Mouse (Mus musculus) cerebellum, postnatal 36 days (tissue): ENCODE results near the gene Cdk2ap2.
"Not testable (repeated sequence)": the region's sequence is repeated elsewhere in the genome, so short reads cannot be mapped to it uniquely, and the experiment has no call there.

Experiments
- DNase-seq, 2 experiments: peaks; one replicate each; pipeline ENCODE4 v3.0.0; 2021 to 2022; ENCODE audit warnings: mixed read lengths in 2 of 2

Gene Cdk2ap2

DNA sequence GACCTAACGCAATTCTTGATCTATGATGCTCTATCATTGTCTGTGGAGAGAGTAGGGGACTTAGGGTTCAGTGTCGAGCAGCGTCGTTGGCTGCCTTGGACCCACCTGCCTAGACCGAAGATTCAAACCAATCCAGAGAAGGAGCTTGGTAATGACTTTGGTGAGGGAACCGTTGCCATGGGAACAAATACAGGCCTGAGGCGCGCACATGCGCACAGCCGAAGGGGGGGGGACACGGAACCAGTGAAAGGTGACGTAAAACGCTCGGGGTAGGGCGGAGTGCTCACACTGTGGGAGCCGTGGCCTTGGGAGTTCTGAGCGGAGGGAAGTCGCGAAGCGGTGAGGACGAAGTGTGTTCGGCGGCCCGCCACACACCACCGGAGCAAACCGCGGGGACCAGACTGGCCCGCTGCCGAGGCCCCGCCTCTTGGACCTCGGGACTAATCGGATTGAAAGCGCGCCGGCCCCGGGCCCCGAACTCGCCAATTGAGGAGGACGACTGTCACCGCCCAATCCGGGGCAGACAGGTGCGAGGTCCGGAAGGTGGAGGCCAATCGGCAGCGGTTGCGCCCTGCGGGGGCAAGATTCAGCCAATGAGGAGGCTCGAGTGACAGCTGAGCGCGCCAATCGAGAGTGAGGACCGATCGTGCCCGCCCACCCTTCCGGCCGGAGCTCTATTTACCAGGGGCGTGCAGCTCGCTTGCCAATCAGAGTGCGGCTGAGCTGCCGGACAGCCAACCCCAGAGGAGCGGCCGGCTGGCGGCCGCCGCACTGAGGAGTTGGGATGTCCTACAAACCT is at the start of gene Cdk2ap2:
Gene Cdk2ap2, plus strand, starts transcription at position 541 of the 799 bp plus-strand sequence.
- DNase-seq = peak; percentile 100

DNA sequence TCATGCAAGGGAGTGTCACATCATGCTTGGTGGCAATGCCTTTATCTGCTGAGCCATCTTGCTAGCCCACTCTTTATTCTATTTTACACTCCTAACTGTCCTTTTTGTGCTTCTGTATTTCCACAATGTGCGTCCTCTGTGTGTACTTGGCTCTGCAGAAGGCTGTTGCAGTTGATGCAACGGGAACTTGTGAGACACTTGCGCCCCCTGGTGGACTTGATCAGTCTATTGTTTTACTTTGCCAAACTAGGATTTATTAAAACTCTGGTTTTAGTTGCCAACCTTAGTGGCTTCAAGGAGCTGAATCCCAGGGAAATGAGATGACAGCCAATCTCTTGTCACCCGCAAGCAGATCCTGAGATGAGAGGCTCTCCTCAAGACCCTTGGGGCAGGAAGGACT is 49.1 kb upstream of the Cdk2ap2 start:
- peak; percentile 87 to 89 for DNase-seq

DNA sequence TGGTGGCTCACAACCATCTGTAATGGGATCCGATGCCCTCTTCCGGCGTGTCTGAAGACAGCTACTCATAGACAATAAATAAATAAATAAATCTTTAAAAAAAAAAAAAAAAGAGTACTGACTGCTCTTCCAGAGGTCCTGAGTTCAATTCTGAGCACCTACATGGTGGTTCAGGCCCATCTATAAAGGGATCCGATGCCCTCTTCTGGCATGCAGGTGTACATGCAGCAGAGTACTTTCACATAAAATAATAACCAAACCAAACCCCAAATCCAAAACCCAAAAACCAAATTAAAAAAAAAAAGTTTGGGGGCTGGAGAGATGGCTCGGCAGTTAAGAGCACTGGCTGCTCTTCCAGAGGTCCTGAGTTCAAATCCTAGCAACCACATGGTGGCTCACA is 47.9 kb upstream of the Cdk2ap2 start:
- DNase-seq = not testable (repeated sequence)

DNA sequence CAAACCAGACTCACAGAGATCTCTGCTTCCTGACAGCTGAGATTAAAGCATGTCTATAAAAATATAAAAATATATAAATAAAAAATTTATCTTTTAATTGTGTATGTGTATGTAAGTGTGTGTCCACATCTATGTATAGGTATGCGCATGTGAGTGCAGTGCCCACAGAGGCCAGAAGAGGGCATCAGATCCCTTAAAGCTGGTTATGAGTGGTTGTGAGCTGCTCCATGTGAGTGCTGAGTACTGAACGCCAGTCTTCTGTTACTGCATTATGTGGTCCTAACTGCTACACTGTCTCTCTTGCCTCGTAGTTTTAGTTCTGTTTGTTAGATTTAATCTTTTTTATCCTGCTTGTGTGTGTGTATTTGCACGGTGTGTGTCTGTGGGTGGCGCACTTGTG is 46.0 kb upstream of the Cdk2ap2 start:
- no peak for DNase-seq

DNA sequence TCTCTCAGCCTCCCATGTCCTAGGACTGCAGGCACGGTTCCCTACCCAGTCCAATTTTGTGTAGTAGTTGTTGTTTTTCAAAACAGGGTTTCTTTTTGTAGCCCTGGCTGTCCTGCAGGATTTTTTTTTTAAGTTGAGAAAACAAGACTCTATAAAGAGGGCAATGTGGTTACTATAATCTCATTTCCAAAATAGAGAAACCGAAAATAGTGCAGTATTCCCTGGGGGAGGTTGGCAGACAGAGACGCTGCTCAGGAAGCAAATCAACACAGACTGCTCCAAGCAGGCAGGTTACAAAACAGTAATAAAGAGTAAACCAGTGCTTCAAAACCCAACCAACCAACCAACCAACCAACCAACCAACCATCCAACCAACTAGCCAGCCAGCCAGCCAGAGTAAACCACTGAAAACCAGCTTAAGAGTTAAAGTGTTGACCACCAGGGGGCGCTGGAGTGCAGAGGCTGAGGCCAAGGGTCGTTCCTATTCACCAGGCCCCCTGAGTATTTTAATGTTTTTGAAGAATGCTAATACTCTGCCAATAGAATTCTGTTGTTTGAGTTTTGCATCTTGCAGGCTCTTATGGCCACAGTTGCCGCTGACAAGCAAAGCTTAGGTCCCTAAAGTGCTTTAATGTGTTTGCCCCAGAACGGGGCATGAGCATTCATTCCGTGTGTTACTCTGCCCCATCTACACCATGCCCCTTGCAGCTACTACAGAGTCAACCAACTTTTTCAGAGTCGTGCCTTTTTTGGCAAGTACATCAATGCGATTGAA is 45.1 kb upstream of the Cdk2ap2 start:
- peak; percentile 75 to 78 for DNase-seq

DNA sequence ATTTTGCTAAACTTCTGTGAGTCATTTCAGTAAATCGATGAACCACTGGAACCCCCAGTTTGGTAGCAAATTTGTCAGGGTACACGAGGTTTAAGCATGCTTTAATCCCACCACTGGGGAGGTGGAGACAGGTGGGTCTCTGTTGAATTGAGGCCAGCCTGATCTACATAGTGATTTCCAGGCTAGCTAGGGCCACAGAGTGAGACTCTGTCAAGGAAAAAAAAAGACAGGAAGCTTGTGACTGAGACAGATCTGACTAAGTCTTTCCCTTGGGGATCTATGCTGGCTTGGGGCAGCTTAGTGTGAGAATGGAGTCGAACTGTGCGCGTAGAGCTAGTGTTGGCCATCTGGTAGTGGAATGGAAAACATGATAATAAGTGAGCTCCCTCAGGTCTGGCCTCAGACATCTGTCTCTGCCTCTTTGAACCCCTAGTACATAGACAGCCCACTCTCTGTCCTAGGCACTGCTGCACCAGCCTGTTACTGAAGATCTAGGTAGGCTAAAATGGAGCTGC is 44.4 kb upstream of the Cdk2ap2 start:
- no peak for DNase-seq

DNA sequence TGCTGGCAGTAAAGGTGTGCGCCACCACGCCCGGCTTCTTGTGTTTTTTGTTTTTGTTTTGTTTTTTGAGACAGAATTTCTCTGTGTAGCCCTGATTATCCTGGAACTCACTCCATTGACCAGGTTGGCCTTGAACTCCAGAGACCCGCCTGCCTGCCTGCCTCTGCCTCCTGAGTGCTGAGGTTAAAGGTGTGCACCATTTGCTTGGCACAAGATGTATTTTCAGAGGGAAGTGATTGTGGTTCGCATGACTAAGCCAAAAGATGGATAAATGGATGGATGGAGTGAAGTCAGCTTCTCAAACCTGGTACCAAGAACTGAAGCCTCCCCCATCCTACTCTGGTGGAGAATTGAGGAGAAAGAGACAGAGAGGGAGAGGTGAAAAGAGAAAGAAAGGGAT is 42.4 kb upstream of the Cdk2ap2 start:
- no peak for DNase-seq

DNA sequence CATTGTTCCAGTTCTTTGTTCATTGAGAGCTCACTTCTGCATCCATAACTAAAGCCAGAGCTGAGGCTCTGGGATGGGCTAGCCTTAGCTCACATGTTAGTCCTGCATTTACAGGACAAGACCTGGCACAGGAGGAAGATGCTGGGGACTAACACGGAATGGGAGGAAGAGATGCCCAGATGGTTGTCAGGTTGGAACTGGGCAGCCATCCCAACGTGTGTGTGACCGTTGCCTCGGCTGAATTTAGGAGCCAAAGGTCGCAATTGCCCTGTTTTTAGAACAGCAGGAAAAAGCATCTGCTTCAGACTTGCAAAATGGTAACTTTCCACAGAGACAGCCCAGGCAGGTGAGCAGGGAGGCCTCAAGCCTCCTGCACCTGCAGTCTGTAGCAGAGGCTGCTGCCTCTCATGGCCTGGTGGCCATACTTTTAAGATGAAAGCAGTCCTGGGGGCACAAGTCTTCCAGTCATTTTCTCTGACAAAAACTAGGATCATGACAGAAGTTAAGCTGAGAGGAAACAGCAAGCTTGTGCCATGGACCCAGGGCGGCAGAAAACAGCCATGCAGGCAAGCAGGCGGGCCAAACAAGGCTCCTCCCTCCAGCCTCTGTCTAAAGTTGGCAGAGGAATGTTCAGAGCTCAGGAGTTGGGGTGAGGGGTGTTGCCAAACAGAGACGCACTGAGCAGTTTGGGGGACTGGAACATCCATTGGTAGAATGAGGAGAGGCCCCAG is 41.6 kb upstream of the Cdk2ap2 start:
- peak; percentile 70 to 71 for DNase-seq

DNA sequence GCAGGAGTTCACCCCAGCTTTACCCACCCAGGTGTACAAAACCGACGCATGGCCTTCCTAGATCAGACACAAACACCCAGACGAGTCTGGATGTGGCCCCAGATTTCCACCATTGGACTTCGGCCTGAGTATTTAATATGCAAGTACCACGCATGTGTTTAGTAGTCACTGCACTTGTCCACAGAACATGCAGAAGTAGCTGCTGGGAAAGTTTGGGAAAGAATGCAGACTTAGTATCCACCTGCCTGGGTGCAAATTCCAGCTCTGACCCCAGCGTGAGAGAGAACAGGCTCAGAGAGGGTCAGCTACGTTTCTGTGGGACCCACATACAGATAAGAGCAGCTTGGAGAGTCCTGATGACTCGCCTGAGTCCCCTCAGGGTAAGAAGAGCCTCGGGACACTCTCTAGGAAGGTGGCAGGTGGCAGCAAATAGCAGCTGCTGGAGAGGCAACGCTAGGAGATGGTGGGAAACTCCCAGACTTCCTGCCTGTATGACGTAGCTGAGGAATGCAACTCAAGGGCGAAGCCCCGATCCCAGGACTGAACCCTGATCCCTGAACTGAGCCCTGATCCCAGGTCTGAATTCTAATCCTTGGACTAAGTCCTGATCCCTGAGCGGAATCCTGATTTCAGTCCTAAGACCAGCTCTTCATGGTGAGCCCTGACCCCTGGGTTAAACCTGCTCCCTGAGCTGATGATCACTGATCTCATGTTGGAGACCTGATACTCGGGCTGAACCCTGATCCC is 40.9 kb upstream of the Cdk2ap2 start:
- DNase-seq = no peak

DNA sequence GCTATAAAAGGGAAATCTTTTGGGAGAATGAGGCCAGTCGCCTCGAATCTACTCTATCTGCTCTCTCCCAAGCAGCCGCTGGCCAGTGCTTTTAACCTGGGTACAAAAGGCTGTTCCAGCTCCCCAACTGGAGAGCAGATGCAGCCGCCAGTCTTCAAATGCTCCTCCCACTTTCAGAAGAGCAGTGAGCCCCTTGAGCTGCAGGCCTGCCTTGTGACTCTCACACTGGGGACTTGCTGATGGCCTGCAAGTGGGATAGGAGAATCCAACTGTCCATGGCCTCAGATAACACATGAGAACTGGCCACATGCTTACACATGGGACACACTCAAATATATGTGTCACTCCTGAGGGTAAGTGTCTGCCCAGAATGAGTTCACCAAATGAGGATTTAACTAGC is 40.3 kb upstream of the Cdk2ap2 start:
- DNase-seq = no peak

DNA sequence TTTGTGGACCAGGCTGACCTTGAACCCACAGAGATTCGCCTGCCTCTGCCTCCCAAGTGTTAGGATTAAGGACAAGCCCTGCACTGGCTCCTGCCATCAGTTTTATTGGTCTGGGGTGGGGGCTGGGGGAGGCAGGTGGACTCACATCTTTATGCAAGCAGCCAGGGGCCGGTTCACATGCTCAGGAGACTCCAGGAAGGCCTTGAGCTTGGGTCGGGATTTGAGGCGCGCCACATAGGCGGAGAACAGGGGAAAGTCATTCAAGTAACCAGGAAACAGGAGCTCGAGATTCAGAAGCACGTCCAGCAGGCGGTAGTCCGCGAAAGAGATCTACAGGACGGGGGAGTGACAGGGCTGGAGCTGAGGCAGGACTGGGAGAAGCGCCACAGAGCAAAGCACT is 39.6 kb upstream of the Cdk2ap2 start:
- no peak for DNase-seq

DNA sequence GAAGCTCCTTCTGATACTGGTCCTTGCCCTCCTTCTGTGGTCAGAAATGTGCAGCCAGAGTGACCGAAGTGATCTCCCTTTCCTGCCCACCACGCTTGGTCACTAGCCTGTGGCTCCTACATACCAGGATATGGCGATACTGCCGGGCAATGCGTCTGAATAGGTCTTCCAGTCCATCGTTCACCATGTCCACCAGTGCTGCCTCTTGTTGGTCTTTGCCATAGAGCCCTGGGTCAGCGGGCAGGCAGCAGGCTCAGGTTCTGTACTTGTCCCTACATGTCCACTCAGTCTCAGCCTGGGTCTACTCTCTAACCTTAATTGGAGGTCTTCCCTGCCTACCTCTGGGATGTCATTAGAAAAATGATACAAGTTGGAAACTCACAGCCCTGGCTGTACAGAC is 39.0 kb upstream of the Cdk2ap2 start:
- DNase-seq = no peak

DNA sequence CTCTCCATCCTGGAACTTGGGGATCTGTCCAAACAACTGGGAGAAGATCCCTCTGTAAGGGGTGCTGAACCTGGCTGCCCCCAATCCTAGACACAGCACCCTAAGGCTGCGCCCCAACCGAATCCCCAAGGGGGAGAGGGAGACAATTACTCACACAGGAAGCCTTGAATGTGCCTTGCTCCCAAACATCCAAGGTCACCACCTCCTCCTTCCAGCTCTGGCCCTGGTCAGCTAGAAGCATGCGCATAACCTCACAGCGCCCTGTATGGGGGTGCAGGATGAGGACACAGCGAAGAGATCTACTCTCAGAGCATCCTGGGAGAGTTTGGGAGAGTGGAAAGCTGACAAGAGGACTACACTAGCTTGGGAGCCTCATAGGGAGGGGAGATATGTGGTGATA is 38.4 kb upstream of the Cdk2ap2 start:
- DNase-seq = no peak

DNA sequence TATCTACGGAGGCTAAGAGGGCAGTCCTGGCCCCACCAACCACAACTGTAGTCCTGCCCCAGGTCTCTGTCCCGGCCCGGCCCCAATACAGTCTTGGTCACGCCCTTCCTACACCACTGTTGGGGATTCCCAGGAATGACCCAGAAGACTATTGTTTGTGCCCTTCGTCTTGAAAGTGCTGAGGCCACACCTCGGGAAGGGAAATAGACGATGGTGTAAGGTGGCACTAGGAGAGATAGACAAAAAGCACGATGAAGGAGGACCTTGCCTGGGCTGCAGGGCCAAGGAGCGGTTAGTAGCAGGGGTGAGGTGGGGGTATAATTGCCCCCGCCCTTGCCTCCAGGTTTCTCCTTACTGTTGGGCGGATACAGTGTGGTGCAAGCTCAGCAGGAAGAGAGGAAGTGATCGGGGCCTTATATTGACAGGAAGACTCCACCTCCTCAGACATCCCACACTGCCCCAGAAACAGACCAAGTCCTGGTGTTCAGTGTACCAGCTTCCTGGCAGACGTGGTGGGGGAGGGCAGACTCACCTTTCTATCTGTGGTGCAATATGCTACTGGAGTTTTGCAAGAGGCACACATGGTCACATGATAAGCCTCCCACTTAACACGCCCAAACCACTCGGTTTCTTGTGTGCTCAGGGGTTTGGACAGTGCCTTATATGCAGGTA is 37.8 kb upstream of the Cdk2ap2 start, which contains the start of gene Gstp3:
Gene Gstp3, minus strand, starts transcription at position 501 of the 672 bp plus-strand sequence.
- no peak for DNase-seq

DNA sequence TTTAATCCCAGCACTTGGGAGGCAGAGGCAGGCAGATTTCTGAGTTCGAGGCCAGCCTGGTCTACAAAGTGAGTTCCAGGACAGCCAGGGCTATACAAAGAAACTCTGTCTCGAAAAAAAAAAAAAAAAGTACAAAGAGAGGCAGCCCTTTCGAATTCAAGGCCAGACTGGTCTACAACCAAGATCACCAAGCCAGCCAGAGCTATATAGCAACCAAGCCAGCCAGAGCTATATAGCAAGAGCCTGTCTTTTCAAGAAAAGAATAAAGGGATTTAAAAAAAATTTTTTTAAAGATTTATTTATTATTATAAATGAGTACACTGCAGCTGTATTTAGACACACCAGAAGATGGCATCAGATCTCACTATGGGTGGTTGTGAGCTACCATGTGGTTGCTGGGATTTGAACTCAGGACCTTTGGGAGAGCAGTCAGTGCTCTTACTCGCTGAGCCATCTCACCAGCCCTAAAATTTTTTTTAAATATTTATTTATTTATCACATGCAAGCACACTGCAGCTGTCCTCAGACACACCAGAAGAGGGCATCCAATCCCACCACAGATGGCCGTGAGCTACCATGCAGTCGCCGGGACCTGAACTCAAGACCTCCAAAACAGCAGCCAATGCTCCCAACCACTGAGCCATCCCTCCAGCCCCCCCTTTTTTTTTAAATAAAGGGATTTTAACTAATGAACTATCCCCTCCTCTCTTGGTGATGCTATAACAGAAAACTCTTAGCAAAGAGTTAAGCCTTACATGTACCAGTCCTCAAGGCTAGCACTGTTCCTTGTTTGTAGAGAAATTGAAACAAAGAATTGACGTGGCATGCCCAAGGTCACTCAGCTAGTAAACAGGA is 36.7 kb upstream of the Cdk2ap2 start:
- not testable (repeated sequence) for DNase-seq

DNA sequence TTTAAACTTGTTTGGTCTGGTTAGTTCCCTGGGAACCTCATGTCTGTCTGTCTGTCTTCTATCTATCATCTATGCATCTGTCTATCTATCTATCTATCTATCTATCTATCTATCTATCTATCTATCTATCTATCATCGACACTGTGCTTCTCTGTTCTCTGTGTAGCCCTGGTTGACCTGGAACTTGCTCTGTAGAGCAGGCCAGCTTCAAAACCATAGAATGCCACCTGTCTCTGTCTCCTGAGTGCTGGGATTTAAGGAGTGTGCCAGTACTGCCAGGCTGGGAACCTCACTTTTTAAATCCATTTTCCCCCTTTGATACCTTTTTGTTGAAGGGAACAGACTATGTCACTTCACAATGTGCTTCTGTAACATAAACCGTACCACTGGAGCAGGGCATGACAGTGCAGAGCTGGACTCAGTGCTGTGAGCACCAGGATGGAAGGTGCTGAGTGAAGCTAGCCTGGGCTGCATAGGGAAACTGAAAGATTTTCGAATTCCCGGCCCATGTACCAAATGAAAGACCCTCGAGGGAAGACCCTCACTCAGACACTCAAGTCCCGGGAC is 36.0 kb upstream of the Cdk2ap2 start:
- DNase-seq = no peak

DNA sequence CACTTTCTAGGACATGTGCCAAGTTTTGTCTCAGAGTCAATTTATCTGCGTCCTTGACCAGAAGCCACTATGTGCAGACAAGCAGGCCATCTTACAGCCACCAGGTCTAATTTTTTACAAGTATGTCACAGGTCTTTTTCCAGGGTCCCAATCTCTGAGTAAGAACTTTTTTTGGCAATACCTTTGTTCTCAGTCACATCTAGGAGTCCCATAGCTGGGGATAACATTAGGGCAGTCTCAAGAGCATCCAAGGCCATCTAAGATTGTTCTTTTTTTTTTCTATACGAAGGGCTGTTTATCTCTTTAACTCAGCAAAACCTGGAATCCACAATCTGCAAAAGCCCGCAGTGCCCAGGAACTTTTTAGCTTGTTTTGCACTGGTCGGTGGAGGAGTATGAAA is 33.6 kb upstream of the Cdk2ap2 start:
- not testable (repeated sequence) for DNase-seq

DNA sequence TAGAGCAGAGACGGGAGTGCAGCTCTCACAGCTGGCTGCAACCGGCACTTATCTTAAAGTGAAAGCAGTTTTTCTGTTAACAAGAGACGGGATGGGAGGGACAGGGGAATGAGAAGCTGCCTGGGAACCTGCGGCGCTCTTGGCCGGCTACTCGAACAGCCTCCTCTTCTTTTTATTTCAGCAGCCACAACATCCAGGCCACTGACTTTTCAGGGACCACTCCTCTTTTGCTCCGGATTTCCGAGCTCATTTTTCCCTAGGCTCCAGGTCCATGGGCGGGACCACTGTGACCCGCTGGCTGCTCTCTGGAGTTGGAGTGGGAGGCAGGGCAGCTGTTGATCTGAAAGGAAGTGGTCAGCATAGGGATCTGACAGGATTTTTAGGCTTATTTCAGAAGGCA is 32.5 kb upstream of the Cdk2ap2 start:
- DNase-seq = not testable (repeated sequence)

DNA sequence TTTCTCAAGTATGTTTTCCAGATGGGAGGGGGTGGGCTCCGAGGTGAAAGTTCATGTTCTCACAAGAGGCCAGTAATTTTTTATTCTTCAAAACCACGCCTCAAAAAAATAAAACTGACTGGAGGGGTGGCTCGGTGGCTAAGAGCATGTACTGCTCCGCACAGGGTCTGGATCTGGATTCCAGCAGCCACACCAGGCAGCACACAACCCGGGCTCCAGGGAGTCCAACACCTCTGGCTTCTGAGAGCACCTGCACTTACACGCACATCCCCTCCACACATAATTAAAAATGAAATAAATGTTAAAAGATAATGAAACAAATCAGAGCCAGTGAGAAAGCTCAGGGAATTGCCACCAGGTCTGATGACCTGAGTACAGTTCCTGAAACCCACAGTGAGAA is 30.7 kb upstream of the Cdk2ap2 start:
- DNase-seq = no peak

DNA sequence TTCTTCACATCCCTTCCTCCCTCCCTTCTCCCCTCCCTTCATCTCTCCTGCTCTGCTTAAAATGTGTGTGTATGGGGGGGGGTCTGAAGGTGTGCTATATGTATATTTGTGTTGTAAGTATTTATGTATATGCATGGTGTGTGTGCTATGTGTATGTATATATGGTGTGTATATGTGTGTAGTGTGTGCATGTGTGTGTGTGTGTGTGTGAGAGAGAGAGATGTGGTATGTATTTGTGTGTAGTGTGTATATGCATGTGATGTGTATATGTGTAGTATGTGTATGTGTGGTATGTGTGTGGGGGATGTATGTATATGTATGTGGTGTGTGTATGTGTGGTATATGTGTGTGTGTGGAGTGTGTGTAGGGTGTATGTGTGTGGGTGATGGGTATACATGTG is 30.1 kb upstream of the Cdk2ap2 start:
- no peak for DNase-seq
